Mouse (Mus musculus) MEL (cell line): Measurements from ENCODE around the gene Rps6ka3. TPM values are rescaled to one million over a fixed set of nuclear protein-coding genes. Genes with fewer than 3 reads are reported as not detected.

Experiments
- DNase-seq: peaks from one replicate; pipeline ENCODE4 v3.0.0; 2011; ENCODE audit warnings: low read depth, low spot score
- H3K27ac ChIP-seq: 2 replicates; pipeline ENCODE4 v1.5.1; 2012; ENCODE audit warnings: low read depth, mild to moderate bottlenecking, control low read depth, low read length, moderate library complexity; ENCODE audit not compliant: control insufficient read depth
- H3K27me3 ChIP-seq, 2 experiments: fragments of 150-350 bp in 1 of 2; sonication (generic) in 1 of 2; 2 replicates each; pipeline ENCODE4 v1.6.1; 2012; ENCODE audit warnings: low read length in 2 of 2, mild to moderate bottlenecking in 2 of 2, improper control_type of control experiment in 1 of 2, moderate library complexity in 1 of 2; ENCODE audit not compliant: insufficient read depth in 2 of 2, control insufficient read depth in 1 of 2
- H3K36me3 ChIP-seq, 2 experiments: 2 replicates each; pipeline ENCODE4 v1.6.1; 2012 to 2014; ENCODE audit warnings: low read length in 2 of 2, improper control_type of control experiment in 1 of 2, inconsistent platforms in 1 of 2, mild to moderate bottlenecking in 1 of 2; ENCODE audit not compliant: insufficient read depth in 2 of 2, control insufficient read depth in 1 of 2
- H3K4me1 ChIP-seq, 2 experiments: fragments of 150-350 bp in 1 of 2; sonication (generic) in 1 of 2; 2 replicates each; pipeline ENCODE4 v1.6.1; 2012; ENCODE audit warnings: low read length in 2 of 2, improper control_type of control experiment in 1 of 2, mild to moderate bottlenecking in 1 of 2; ENCODE audit not compliant: insufficient read depth in 2 of 2, control insufficient read depth in 1 of 2
- H3K4me3 ChIP-seq, 2 experiments: fragments of 150-350 bp in 1 of 2; sonication (generic) in 1 of 2; 2 replicates each; pipeline ENCODE4 v1.5.1; 2012; ENCODE audit warnings: low read depth in 2 of 2, low read length in 2 of 2, mild to moderate bottlenecking in 2 of 2, moderate library complexity in 2 of 2, control low read depth in 1 of 2, improper control_type of control experiment in 1 of 2; ENCODE audit not compliant: control insufficient read depth in 1 of 2, insufficient read depth in 1 of 2
- H3K79me2 ChIP-seq: 2 replicates; pipeline ENCODE4 v1.6.1; 2012; ENCODE audit warnings: mild to moderate bottlenecking, low read length, moderate library complexity; ENCODE audit not compliant: control insufficient read depth, poor library complexity, insufficient read depth
- H3K9ac ChIP-seq: 2 replicates; pipeline ENCODE4 v1.6.1; 2012; ENCODE audit warnings: low read depth, mild to moderate bottlenecking, control low read depth, low read length, moderate library complexity; ENCODE audit not compliant: control insufficient read depth, poor library complexity, severe bottlenecking
- H3K9me3 ChIP-seq: fragments of 150-350 bp; sonication (generic); replicated peaks from 2 replicates; pipeline ENCODE4 v1.6.1; 2012; ENCODE audit warnings: mild to moderate bottlenecking, low read length, improper control_type of control experiment, moderate library complexity; ENCODE audit not compliant: insufficient read depth
- CHD1 ChIP-seq: IDR thresholded peaks from 2 replicates; pipeline ENCODE4 v1.6.1; 2012; ENCODE audit warnings: low read depth, mild to moderate bottlenecking, inconsistent platforms, low read length, improper control_type of control experiment
- CTCF ChIP-seq, 3 experiments: IDR thresholded peaks in 2 of 3; conservative IDR thresholded peaks in 1 of 3; 2 replicates each; pipeline ENCODE4 v1.5.1; 2011 to 2012; ENCODE audit warnings: low read length in 3 of 3, low read depth in 2 of 3, mild to moderate bottlenecking in 2 of 3, improper control_type of control experiment in 1 of 3, inconsistent platforms in 1 of 3, mixed read lengths in 1 of 3, moderate library complexity in 1 of 3; ENCODE audit not compliant: control insufficient read depth in 1 of 3, insufficient read depth in 1 of 3, poor library complexity in 1 of 3, severe bottlenecking in 1 of 3
- ELF1 ChIP-seq: IDR thresholded peaks from 2 replicates; pipeline ENCODE4 v1.6.1; 2014; ENCODE audit warnings: low read depth, mild to moderate bottlenecking, inconsistent platforms, low read length, improper control_type of control experiment, moderate library complexity
- GABPA ChIP-seq: IDR thresholded peaks from 2 replicates; pipeline ENCODE4 v1.6.1; 2012; ENCODE audit warnings: low read depth, mild to moderate bottlenecking, inconsistent platforms, low read length, improper control_type of control experiment, moderate library complexity
- MAFK ChIP-seq: IDR thresholded peaks from 2 replicates; pipeline ENCODE4 v1.6.1; 2011; ENCODE audit warnings: low read depth, mild to moderate bottlenecking, low read length, improper control_type of control experiment, borderline replicate concordance
- MAZ ChIP-seq: IDR thresholded peaks from 2 replicates; pipeline ENCODE4 v1.6.1; 2012; ENCODE audit warnings: low read depth, mild to moderate bottlenecking, inconsistent platforms, low read length, improper control_type of control experiment
- MEF2A ChIP-seq: IDR thresholded peaks from 2 replicates; pipeline ENCODE4 v1.6.1; 2014; ENCODE audit warnings: low read depth, mild to moderate bottlenecking, inconsistent platforms, low read length, improper control_type of control experiment; ENCODE audit not compliant: poor library complexity, insufficient replicate concordance, severe bottlenecking; ENCODE audit errors: extremely low read depth
- MYB ChIP-seq: IDR thresholded peaks from 2 replicates; pipeline ENCODE4 v1.6.1; 2011; ENCODE audit warnings: mild to moderate bottlenecking, low read depth, low read length, improper control_type of control experiment
- NRF1 ChIP-seq: IDR thresholded peaks from 2 replicates; pipeline ENCODE4 v1.6.1; 2014; ENCODE audit warnings: low read depth, mild to moderate bottlenecking, inconsistent platforms, low read length, improper control_type of control experiment, moderate library complexity; ENCODE audit not compliant: poor library complexity, insufficient read depth, severe bottlenecking
- RAD21 ChIP-seq: IDR thresholded peaks from 2 replicates; pipeline ENCODE4 v1.6.1; 2011; ENCODE audit warnings: mild to moderate bottlenecking, low read depth, low read length, improper control_type of control experiment
- RCOR1 ChIP-seq: IDR thresholded peaks from 2 replicates; pipeline ENCODE4 v1.6.1; 2012; ENCODE audit warnings: low read depth, mild to moderate bottlenecking, inconsistent platforms, low read length, improper control_type of control experiment
- SIN3A ChIP-seq: IDR thresholded peaks from 2 replicates; pipeline ENCODE4 v1.6.1; 2012; ENCODE audit warnings: low read length, improper control_type of control experiment, inconsistent platforms
- SMC3 ChIP-seq: IDR thresholded peaks from 2 replicates; pipeline ENCODE4 v1.6.1; 2011; ENCODE audit warnings: low read depth, low read length, improper control_type of control experiment
- UBTF ChIP-seq: IDR thresholded peaks from 2 replicates; pipeline ENCODE4 v1.6.1; 2012; ENCODE audit warnings: low read depth, mild to moderate bottlenecking, inconsistent platforms, low read length, improper control_type of control experiment, moderate library complexity, borderline replicate concordance; ENCODE audit not compliant: insufficient read depth
- USF1 ChIP-seq: IDR thresholded peaks from 2 replicates; pipeline ENCODE4 v1.6.1; 2014; ENCODE audit warnings: low read depth, mild to moderate bottlenecking, inconsistent platforms, low read length, improper control_type of control experiment, moderate library complexity
- ZKSCAN1 ChIP-seq: IDR thresholded peaks from 2 replicates; pipeline ENCODE4 v1.6.1; 2012; ENCODE audit warnings: low read depth, mild to moderate bottlenecking, inconsistent platforms, low read length, improper control_type of control experiment, moderate library complexity
- polyA plus RNA-seq, 2 experiments: library from polyadenylated mRNA; stranded (reverse) in 1 of 2; unstranded in 1 of 2; fragments of >175 nt in 1 of 2; fragments of >200 nt in 1 of 2; gene quantifications; 2 replicates each; pipeline versions ENCODE4 v1.2.1 to v1.2.4; 2012; ENCODE audit warnings: low replicate concordance in 2 of 2, low read depth in 1 of 2; ENCODE audit not compliant: insufficient read length in 2 of 2, insufficient read depth in 1 of 2, missing spikeins in 1 of 2
- total RNA-seq: library from RNA; depleted of rRNA; stranded (reverse); fragments of 300-350 nt; gene quantifications from 2 replicates; pipeline ENCODE4 v1.2.3, GENCODE M21; 2012; rRNA removed

The Rps6ka3 gene
- total and polyA plus RNA-seq, 3 experiments: 10.9 to 32.7 TPM; not detected in 1

DNA sequence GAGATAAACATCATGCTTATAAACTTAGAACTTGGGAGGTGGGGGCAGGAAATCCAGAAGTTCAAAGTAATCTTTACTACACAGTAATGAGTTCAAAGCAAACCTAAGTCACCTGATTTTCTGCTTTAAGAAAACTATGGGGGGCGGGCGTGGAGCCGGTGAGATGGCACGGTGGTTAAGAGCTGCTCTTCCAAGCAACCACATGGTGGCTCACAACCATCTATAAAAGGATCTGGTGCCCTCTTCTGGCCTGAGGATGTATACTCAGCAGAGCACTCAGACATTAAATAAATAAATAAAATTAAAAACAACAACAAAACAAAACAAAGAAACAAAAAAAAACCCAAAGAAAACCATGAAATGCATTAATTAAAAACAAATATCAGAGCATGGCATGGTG is 199.1 kb downstream of the Rps6ka3 start (continued):
- no peak for TF ChIP-seq GABPA

DNA sequence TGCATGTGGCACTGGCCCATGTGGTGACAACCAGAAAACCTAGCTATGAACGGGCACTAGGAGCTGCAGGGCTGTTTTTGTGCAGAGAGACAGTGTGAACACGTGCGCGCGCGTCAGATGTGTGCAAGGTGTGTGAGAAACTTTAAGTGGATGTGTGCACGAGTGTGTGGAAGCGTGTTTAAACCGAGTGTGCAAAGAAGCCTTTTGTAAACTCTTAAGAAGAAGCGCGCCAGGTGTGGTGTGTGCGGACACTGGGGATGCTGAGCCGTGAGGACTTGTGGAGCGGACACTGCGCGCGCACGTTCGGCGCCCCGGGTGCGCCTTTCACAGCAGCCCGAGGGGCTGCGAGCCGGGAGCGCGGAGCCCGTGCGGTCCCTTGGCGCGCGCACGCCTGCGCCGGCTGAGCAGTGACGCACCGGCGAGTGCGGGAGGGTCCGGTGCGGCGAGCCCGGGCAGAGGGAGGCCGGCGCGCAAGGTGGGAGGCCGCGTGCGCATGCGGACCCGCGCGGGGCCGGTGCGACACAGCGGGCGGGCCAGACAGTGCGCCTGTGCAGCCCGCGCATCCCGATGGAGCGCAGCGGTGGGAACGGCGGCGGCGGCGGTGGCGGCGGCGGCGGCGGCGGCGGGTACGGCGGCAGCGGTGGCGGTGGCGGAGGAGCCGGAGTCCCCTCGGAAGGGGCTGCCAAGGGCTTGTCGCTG is 204.2 kb downstream of the Rps6ka3 start, which contains the start of gene Map7d2:
Gene Map7d2, plus strand, starts transcription at position 443 of the 699 bp plus-strand sequence.
- no peaks in the 10 kb centered on the region for H3K36me3 ChIP-seq
- DNase-seq: no peak
- no peak for TF ChIP-seq SMC3
- no peak for TF ChIP-seq RCOR1
- TF ChIP-seq MYB: no peak
- no peak for TF ChIP-seq USF1
- no peak for TF ChIP-seq UBTF
- no peak for TF ChIP-seq RAD21
- TF ChIP-seq NRF1: no peak
- TF ChIP-seq MAFK: no peak
- TF ChIP-seq CHD1: no peak
- TF ChIP-seq, all 39 proteins: peak for 0
- Histone ChIP-seq H3K4me3 (no peak within 1 kb of the TSS), H3K4me1 (no peaks in the 10 kb centered on the region), H3K27me3 (no peaks in the 10 kb centered on the region), H3K27ac (no peak within 1 kb of the TSS), H3K9me3 (no peaks in the 10 kb centered on the region), H3K9ac (no peak within 1 kb of the TSS), H3K79me2 (no peaks in the 10 kb centered on the region)

DNA sequence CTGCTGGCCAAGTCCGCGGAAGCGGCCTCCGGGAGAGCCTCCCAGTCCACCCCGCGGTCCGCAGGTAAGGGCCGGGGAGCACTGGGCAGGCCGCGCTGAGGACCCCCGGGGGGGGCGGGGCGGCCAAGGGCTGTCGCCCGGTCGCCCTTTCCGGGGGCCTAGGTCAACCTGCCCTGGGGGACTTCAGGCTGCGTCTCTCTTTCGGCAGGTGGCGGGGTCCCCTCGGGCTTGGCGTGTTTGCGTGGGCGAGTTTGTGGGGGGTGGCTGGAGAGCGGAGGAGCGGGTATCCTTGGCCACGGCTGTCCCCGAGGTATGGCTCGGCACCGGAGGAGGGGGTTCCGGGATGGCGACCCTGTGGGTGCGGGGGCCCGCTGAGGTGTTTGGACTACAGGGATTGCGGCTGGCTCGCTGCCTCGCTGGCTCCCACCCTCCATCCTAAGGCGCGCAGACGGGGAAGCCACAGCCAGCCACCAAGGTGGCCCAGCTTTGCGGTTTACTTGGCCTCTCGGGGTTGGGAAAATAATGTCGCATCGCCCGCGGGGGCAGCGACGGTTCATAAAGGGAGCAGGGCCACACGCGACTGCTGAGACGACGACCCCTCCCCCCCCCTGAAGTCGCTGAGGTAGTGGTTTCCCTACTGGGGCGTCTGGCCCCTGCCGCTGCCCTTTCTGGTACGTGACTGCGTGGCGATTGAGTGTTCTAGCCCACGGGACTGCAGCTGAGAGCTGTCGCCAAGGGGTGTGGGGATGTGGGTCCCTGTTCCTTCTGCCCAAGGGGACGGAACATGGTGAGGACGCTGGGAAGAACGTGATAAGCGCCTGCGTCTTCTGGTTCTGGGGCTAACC is 204.9 kb downstream of the Rps6ka3 start:
- no peak for DNase-seq
- Histone ChIP-seq H3K4me3 (no peak overlapping the region), H3K9me3 (no peaks in the 10 kb centered on the region)

More for the DNA sequence above, 204.9 kb downstream of the Rps6ka3 start:
- H3K9ac ChIP-seq: no peak overlapping the region
- H3K27ac ChIP-seq: no peak overlapping the region
- no peak for TF ChIP-seq GABPA
- TF ChIP-seq MEF2A: no peak
- TF ChIP-seq CTCF (IDR thresholded peaks at IDR 0.05 in 2 of 3, conservative IDR thresholded peaks at IDR 0.05 in 1 of 3; ENCODE audit: control insufficient read depth in 1 of 3, insufficient read depth in 1 of 3, low read depth in 2 of 3, low read length in 3 of 3, poor library complexity in 1 of 3, severe bottlenecking in 1 of 3): no peak
- TF ChIP-seq RAD21: no peak
- TF ChIP-seq ELF1: no peak
- TF ChIP-seq SIN3A: no peak
- TF ChIP-seq MYB: no peak
- no peak for TF ChIP-seq CHD1
- no peak for TF ChIP-seq ZKSCAN1
- TF ChIP-seq MAZ: no peak
- H3K79me2 ChIP-seq: no peaks in the 10 kb centered on the region
- no peaks in the 10 kb centered on the region for H3K4me1 ChIP-seq
- H3K36me3 ChIP-seq: no peaks in the 10 kb centered on the region
- no peaks in the 10 kb centered on the region for H3K27me3 ChIP-seq

Other genes starting within 250 kb of the Rps6ka3 start
- 408 and 490 TPM in 2 replicates for gene Eif1ax, start 161.9 kb downstream of the Rps6ka3 start, total RNA-seq
- gene Eif1ax, start 161.9 kb downstream of the Rps6ka3 start, polyA plus RNA-seq: 100 to 1,000 TPM in 1 of 2 experiments, not detected in 1; 372 TPM
- not detected in 2 replicates for gene Map7d2, start 204.3 kb downstream of the Rps6ka3 start, total RNA-seq
- under 1 TPM in 1 of 2 experiments, not detected in 1; 0.10 TPM for gene Map7d2, start 204.3 kb downstream of the Rps6ka3 start, polyA plus RNA-seq